Mouse (Mus musculus) liver, embryonic 14.5 days (tissue): ENCODE measurements around the gene Gm7271. TPM values are rescaled to one million over a fixed set of nuclear protein-coding genes. Genes with fewer than 3 reads are reported as not detected.

Source experiments
- ATAC-seq: fragments of 200-750 bp; cut with Nextera tagmentation; 2 replicates; pipeline ENCODE4 v1.8.0; 2017; ENCODE audit warnings: moderate number of reproducible peaks, mild to moderate bottlenecking, moderate library complexity; ENCODE audit not compliant: insufficient read depth
- DNase-seq, 3 experiments: peaks; one replicate each; pipeline ENCODE4 v3.0.0-alpha.2; 2012 to 2013; ENCODE audit warnings: low read depth in 3 of 3, low spot score in 3 of 3
- H3K27ac ChIP-seq: fragments of 300-500 bp; sonication (generic); 2 replicates; pipeline ENCODE4 v1.5.1; 2014; ENCODE audit warnings: moderate library complexity, mild to moderate bottlenecking, control low read depth, inconsistent platforms
- H3K27me3 ChIP-seq: fragments of 300-500 bp; sonication (generic); 2 replicates; pipeline ENCODE4 v1.6.1; 2014; ENCODE audit warnings: mild to moderate bottlenecking, low read length, moderate library complexity; ENCODE audit not compliant: control insufficient read depth, insufficient read depth
- H3K36me3 ChIP-seq: fragments of 300-500 bp; sonication (generic); replicated peaks from 2 replicates; pipeline ENCODE4 v1.6.1; 2014; ENCODE audit warnings: low read depth; ENCODE audit not compliant: control insufficient read depth, insufficient read depth
- H3K4me1 ChIP-seq, 2 experiments: fragments of 200-500 bp in 1 of 2; fragments of 300-500 bp in 1 of 2; sonication (generic) in 1 of 2; replicated peaks; 2 replicates each; pipeline ENCODE4 v1.6.1; 2012 to 2014; ENCODE audit warnings: antibody characterized with exemption in 1 of 2, inconsistent platforms in 1 of 2, low read length in 1 of 2; ENCODE audit not compliant: control insufficient read depth in 2 of 2, insufficient read depth in 2 of 2
- H3K4me2 ChIP-seq: fragments of 300-500 bp; sonication (generic); 2 replicates; pipeline ENCODE4 v1.6.1; 2014; ENCODE audit warnings: low read depth, mild to moderate bottlenecking, control low read depth, moderate library complexity
- H3K4me3 ChIP-seq, 2 experiments: fragments of 200-500 bp in 1 of 2; fragments of 300-500 bp in 1 of 2; sonication (generic) in 1 of 2; 2 replicates each; pipeline ENCODE4 v1.5.1; 2012 to 2014; ENCODE audit warnings: low read depth in 2 of 2, low read length in 2 of 2, mild to moderate bottlenecking in 2 of 2, control low read depth in 1 of 2, inconsistent platforms in 1 of 2, moderate library complexity in 1 of 2; ENCODE audit not compliant: insufficient read depth in 1 of 2
- H3K9ac ChIP-seq: fragments of 300-500 bp; sonication (generic); replicated peaks from 2 replicates; pipeline ENCODE4 v1.6.1; 2014; ENCODE audit warnings: mild to moderate bottlenecking, control low read depth, moderate library complexity
- H3K9me3 ChIP-seq: fragments of 300-500 bp; sonication (generic); 2 replicates; pipeline ENCODE4 v1.6.1; 2016; ENCODE audit warnings: low read length, mixed read lengths; ENCODE audit not compliant: control insufficient read depth
- CTCF ChIP-seq: IDR thresholded peaks from 2 replicates; pipeline ENCODE4 v1.5.1; 2016; ENCODE audit warnings: antibody characterized with exemption, low read depth, control low read depth
- EP300 ChIP-seq: IDR thresholded peaks from 2 replicates; pipeline ENCODE4 v1.6.1; 2016; ENCODE audit warnings: antibody characterized with exemption, low read depth
- WGBS: fragments of 180-500 bp; shearing (Covaris S2); extraction: QIAGEN DNeasy Blood & Tissue Kit; methylation state at CpG from one replicate; pipeline ENCODE4 v1.1.7; 2014; ENCODE audit not compliant: insufficient replicate concordance; 5-methylcytosine and 5-hydroxymethylcytosine counted together
- polyA plus RNA-seq, 2 experiments: library from polyadenylated mRNA; depleted of rRNA in 1 of 2; stranded (reverse) in 1 of 2; unstranded in 1 of 2; fragments of >200 nt; fragmentation: Nextera tagmentation in 1 of 2; extraction: Ambion mirVana in 1 of 2; gene quantifications; 2 replicates each; pipeline versions ENCODE4 v1.2.1 to v1.2.3; 2012 to 2014

Gene Gm7271
- polyA plus RNA-seq, 2 experiments = not detected

- DNase-seq (no peak), ATAC-seq (no peak)
- Histone ChIP-seq H3K9me3 (no peaks in the 10 kb centered on the region), H3K27ac (no peak overlapping the region), H3K36me3 (peaks cover 10% of the 10 kb centered on the region; the same call in 1 of the 2 replicates), H3K9ac (no peak overlapping the region), H3K4me1 (no peaks in the 10 kb centered on the region), H3K27me3 (no peaks in the 10 kb centered on the region), H3K4me3 (no peak overlapping the region), H3K4me2 (no peak overlapping the region)
- 88% methylated on average over 10 of the region's 10 CpGs for WGBS
- TF ChIP-seq CTCF = no peak
- TF ChIP-seq EP300 = no peak
Measured at GRCm38 (mm10) chr5:76537578-76537977, 53.7 kb downstream of the Gm7271 start.

GRCm38 (mm10) chr5:76540181-76540580, 56.3 kb downstream of the Gm7271 start:
- Histone ChIP-seq H3K9me3 (no peaks in the 10 kb centered on the region), H3K9ac (no peak overlapping the region), H3K4me1 (no peaks in the 10 kb centered on the region), H3K27me3 (no peaks in the 10 kb centered on the region), H3K36me3 (peaks cover 22% of the 10 kb centered on the region), H3K4me2 (no peak overlapping the region), H3K4me3 (no peak overlapping the region), H3K27ac (no peak overlapping the region)
- no peak for DNase-seq
- TF ChIP-seq CTCF = no peak
- TF ChIP-seq EP300 = no peak
- 72% methylated on average over 8 of the region's 8 CpGs for WGBS
- no peak for ATAC-seq

- no peaks in the 10 kb centered on the region for H3K27me3 ChIP-seq
- no peak for ATAC-seq
- no peak overlapping the region for H3K27ac ChIP-seq
- no peak for TF ChIP-seq EP300
- peak; percentile 38; the same call in 1 of the 2 replicates for TF ChIP-seq CTCF
- no peaks in the 10 kb centered on the region for H3K9me3 ChIP-seq
- H3K4me1 ChIP-seq = no peaks in the 10 kb centered on the region
- DNase-seq = no peak
- peaks cover 22% of the 10 kb centered on the region for H3K36me3 ChIP-seq
- H3K4me2 ChIP-seq = no peak overlapping the region
- H3K9ac ChIP-seq = no peak overlapping the region
- H3K4me3 ChIP-seq = no peak overlapping the region
Measured at GRCm38 (mm10) chr5:76540842-76541241, 57.0 kb downstream of the Gm7271 start.

- H3K27me3 ChIP-seq = no peaks in the 10 kb centered on the region
- TF ChIP-seq EP300 = no peak
- TF ChIP-seq CTCF = no peak
- no peaks in the 10 kb centered on the region for H3K4me1 ChIP-seq
- H3K36me3 ChIP-seq = peaks cover 18% of the 10 kb centered on the region
- H3K27ac ChIP-seq = no peak overlapping the region
- DNase-seq (no peak), ATAC-seq (no peak)
- WGBS = 86% methylated on average over 8 of the region's 8 CpGs
- no peaks in the 10 kb centered on the region for H3K9me3 ChIP-seq
- no peak overlapping the region for H3K9ac ChIP-seq
- no peak overlapping the region for H3K4me3 ChIP-seq
- H3K4me2 ChIP-seq = no peak overlapping the region
Measured at GRCm38 (mm10) chr5:76543200-76543599, 59.4 kb downstream of the Gm7271 start.

- no peak overlapping the region for H3K4me3 ChIP-seq
- WGBS = 36% methylated on average over 8 of the region's 8 CpGs
- TF ChIP-seq CTCF = no peak
- no peak for TF ChIP-seq EP300
- no peaks in the 10 kb centered on the region; the same call in 1 of the 2 replicates for H3K36me3 ChIP-seq
- no peak overlapping the region for H3K9ac ChIP-seq
- no peak overlapping the region for H3K4me2 ChIP-seq
- DNase-seq (no peak), ATAC-seq (no peak)
- no peaks in the 10 kb centered on the region for H3K9me3 ChIP-seq
- H3K27ac ChIP-seq = no peak overlapping the region
- no peaks in the 10 kb centered on the region for H3K27me3 ChIP-seq
- H3K4me1 ChIP-seq = no peaks in the 10 kb centered on the region
Measured at GRCm38 (mm10) chr5:76550426-76550825, 66.6 kb downstream of the Gm7271 start.
